Mouse (Mus musculus) thymus, postnatal 25 days (tissue): Measurements from ENCODE around the gene Fars2.
A peak's percentile ranks its signal among the peaks of the same experiment; 100 is the strongest.

Experiments used
- DNase-seq: peaks from one replicate; pipeline ENCODE4 v3.0.0; 2022

Fars2 gene

GRCm38 (mm10) chr13:36735901-36736618, 618.8 kb downstream of the Fars2 start:
- peak; percentile 64 for DNase-seq

GRCm38 (mm10) chr13:36736619-36736996, 619.4 kb downstream of the Fars2 start:
- no peak for DNase-seq

- no peak for DNase-seq
These were observed 632.8 kb downstream of the Fars2 start for GRCm38 (mm10) chr13:36750056-36750455.

GRCm38 (mm10) chr13:36751861-36752260, 634.6 kb downstream of the Fars2 start:
- no peak for DNase-seq

- DNase-seq: no peak
These were observed 649.6 kb downstream of the Fars2 start for GRCm38 (mm10) chr13:36766801-36767200.
